Mouse (Mus musculus) heart, embryonic 11.5 days (tissue): ENCODE data around the gene Kirrel. TPM values are rescaled to one million over a fixed set of nuclear protein-coding genes. Genes with fewer than 3 reads are reported as not detected.
A peak's percentile ranks its signal among the peaks of the same experiment; 100 is the strongest.

ENCODE experiments used
- ATAC-seq: fragments of 200-750 bp; cut with Nextera tagmentation; replicated peaks from 2 replicates; pipeline ENCODE4 v1.8.0; 2017; ENCODE audit warnings: moderate library complexity; ENCODE audit not compliant: insufficient number of reproducible peaks, low FRiP score, low TSS enrichment
- H3K27ac ChIP-seq: fragments of 300-500 bp; sonication (generic); 2 replicates; pipeline ENCODE4 v1.5.1; 2014; ENCODE audit warnings: mild to moderate bottlenecking, low read depth, low read length
- H3K27me3 ChIP-seq: fragments of 300-500 bp; sonication (generic); 2 replicates; pipeline ENCODE4 v1.6.1; 2014; ENCODE audit warnings: mild to moderate bottlenecking, low read length, mixed read lengths; ENCODE audit not compliant: control insufficient read depth, insufficient read depth
- H3K36me3 ChIP-seq: fragments of 300-500 bp; sonication (generic); 2 replicates; pipeline ENCODE4 v1.6.1; 2014; ENCODE audit warnings: mild to moderate bottlenecking, low read length, moderate library complexity, mixed read lengths; ENCODE audit not compliant: control insufficient read depth, insufficient read depth
- H3K4me1 ChIP-seq: fragments of 300-500 bp; sonication (generic); 2 replicates; pipeline ENCODE4 v1.6.1; 2014; ENCODE audit warnings: low read length; ENCODE audit not compliant: control insufficient read depth, insufficient read depth
- H3K4me2 ChIP-seq: fragments of 300-500 bp; sonication (generic); 2 replicates; pipeline ENCODE4 v1.6.1; 2014; ENCODE audit warnings: mild to moderate bottlenecking, moderate library complexity
- H3K4me3 ChIP-seq: fragments of 300-500 bp; sonication (generic); 2 replicates; pipeline ENCODE4 v1.5.1; 2014; ENCODE audit warnings: low read depth, low read length
- H3K9ac ChIP-seq: fragments of 300-500 bp; sonication (generic); 2 replicates; pipeline ENCODE4 v1.6.1; 2014; ENCODE audit warnings: mild to moderate bottlenecking, low read depth, low read length, moderate library complexity
- H3K9me3 ChIP-seq: fragments of 300-500 bp; sonication (generic); replicated peaks from 2 replicates; pipeline ENCODE4 v1.6.1; 2016; ENCODE audit warnings: low read length; ENCODE audit not compliant: control insufficient read depth
- WGBS: fragments of 180-500 bp; shearing (Covaris S2); extraction: QIAGEN DNeasy Blood & Tissue Kit; methylation state at CpG from one replicate; pipeline ENCODE4 v1.1.7; 2014; ENCODE audit not compliant: insufficient replicate concordance; 5-methylcytosine and 5-hydroxymethylcytosine counted together
- polyA plus RNA-seq: library from polyadenylated mRNA; unstranded; fragments of >200 nt; fragmentation: Nextera tagmentation; extraction: Ambion mirVana; gene quantifications from 2 replicates; pipeline ENCODE4 v1.2.1, GENCODE M21; 2014

Kirrel gene
- polyA plus RNA-seq, 1 experiment from 2014 or later: 12.6 TPM

DNA sequence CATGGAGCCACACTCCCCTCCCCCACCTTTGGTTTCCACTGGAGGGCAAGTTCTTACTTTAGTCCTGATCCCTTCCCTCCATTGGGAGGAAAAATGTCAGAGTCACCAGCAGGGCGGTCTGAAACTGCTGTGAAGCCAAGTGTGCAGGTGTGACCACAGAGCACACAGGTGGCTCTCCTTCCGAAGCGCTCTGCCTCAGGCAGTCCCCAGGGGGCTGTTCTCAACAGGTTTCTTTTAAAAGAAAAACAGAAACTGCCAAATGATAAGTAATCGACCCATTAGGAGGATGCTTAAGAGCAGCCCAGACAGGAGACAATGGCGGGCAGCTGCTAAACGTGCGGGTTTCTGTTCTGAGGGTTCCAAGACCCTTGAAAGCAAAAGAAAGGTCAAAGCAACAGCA lies 37.8 kb downstream of the Kirrel start:
- WGBS: 55% methylated on average over 7 of the region's 7 CpGs
- H3K36me3 ChIP-seq: peaks cover 9% of the 10 kb centered on the region; the same call in 1 of the 2 replicates
- H3K4me2 ChIP-seq: no peak overlapping the region
- H3K27me3 ChIP-seq: no peaks in the 10 kb centered on the region
- no peak overlapping the region for H3K9ac ChIP-seq
- no peak overlapping the region for H3K4me3 ChIP-seq
- H3K27ac ChIP-seq: no peak overlapping the region
- no peak for ATAC-seq
- no peaks in the 10 kb centered on the region for H3K9me3 ChIP-seq
- H3K4me1 ChIP-seq: peaks cover 21% of the 10 kb centered on the region

- H3K9me3 ChIP-seq: no peaks in the 10 kb centered on the region
- H3K27ac ChIP-seq: no peak overlapping the region
- ATAC-seq: no peak
- no peak overlapping the region for H3K9ac ChIP-seq
- no peak overlapping the region for H3K4me2 ChIP-seq
- no peak overlapping the region for H3K4me3 ChIP-seq
- no peaks in the 10 kb centered on the region for H3K27me3 ChIP-seq
- peaks cover 6% of the 10 kb centered on the region for H3K36me3 ChIP-seq
- peaks cover 20% of the 10 kb centered on the region for H3K4me1 ChIP-seq
These were observed 39.6 kb downstream of the Kirrel start for GRCm38 (mm10) chr3:87134951-87135350.

- ATAC-seq: no peak
- no peak overlapping the region for H3K4me3 ChIP-seq
- WGBS: 45% methylated on average over 11 of the region's 11 CpGs
- H3K4me2 ChIP-seq: no peak overlapping the region
- peaks cover 20% of the 10 kb centered on the region for H3K4me1 ChIP-seq
- H3K9ac ChIP-seq: no peak overlapping the region
- H3K27me3 ChIP-seq: no peaks in the 10 kb centered on the region
- H3K36me3 ChIP-seq: peaks cover 4% of the 10 kb centered on the region; the same call in 1 of the 2 replicates
- H3K9me3 ChIP-seq: no peaks in the 10 kb centered on the region
- H3K27ac ChIP-seq: peak overlapping the region; percentile 1; the same call in 1 of the 2 replicates
These were observed 42.7 kb downstream of the Kirrel start for GRCm38 (mm10) chr3:87131694-87132347.

DNA sequence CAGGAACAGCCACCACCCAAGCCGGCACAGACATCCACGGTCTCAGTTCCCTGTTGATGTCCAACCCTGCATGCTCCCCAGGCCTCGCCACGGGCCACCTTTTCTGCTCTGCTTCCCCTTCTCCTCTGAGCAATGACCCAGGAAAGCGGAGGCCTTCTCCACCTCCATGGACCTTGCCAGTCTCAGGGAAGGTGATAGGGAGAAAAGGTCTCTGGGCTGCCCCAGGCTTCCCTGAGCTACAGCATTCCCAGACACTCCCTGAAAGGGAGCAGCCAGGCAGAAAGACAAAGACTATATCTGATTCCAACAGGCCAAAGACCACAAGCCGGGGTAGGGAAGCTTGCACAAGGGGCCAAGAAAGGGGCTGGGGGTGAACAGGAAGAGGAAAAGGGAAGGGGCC lies 43.6 kb downstream of the Kirrel start:
- WGBS: 77% methylated on average over 6 of the region's 6 CpGs
- H3K4me1 ChIP-seq: peaks cover 20% of the 10 kb centered on the region
- H3K36me3 ChIP-seq: no peaks in the 10 kb centered on the region; the same call in 1 of the 2 replicates
- no peak for ATAC-seq
- no peak overlapping the region for H3K4me2 ChIP-seq
- no peak overlapping the region for H3K9ac ChIP-seq
- H3K9me3 ChIP-seq: no peaks in the 10 kb centered on the region
- H3K27me3 ChIP-seq: no peaks in the 10 kb centered on the region
- 0 out of 2 replicates have a peak overlapping the region, but pooled peaks have one; percentile 1 for H3K27ac ChIP-seq
- no peak overlapping the region for H3K4me3 ChIP-seq

GRCm38 (mm10) chr3:87123795-87124194 lies 50.8 kb downstream of the Kirrel start:
- H3K27ac ChIP-seq: no peak overlapping the region
- H3K4me2 ChIP-seq: no peak overlapping the region
- no peaks in the 10 kb centered on the region for H3K27me3 ChIP-seq
- no peak for ATAC-seq
- H3K9me3 ChIP-seq: no peaks in the 10 kb centered on the region
- 77% methylated on average over 6 of the region's 6 CpGs for WGBS
- H3K4me1 ChIP-seq: peaks cover 10% of the 10 kb centered on the region
- H3K9ac ChIP-seq: no peak overlapping the region
- no peak overlapping the region for H3K4me3 ChIP-seq
- peaks cover 6% of the 10 kb centered on the region; the same call in 1 of the 2 replicates for H3K36me3 ChIP-seq

GRCm38 (mm10) chr3:87118214-87118613 lies 56.3 kb downstream of the Kirrel start:
- peaks cover 52% of the 10 kb centered on the region for H3K4me1 ChIP-seq
- no peak for ATAC-seq
- no peak overlapping the region for H3K4me3 ChIP-seq
- H3K4me2 ChIP-seq: no peak overlapping the region
- H3K36me3 ChIP-seq: peaks cover 3% of the 10 kb centered on the region; the same call in 1 of the 2 replicates
- no peaks in the 10 kb centered on the region for H3K27me3 ChIP-seq
- WGBS: 70% methylated on average over 9 of the region's 9 CpGs
- no peaks in the 10 kb centered on the region for H3K9me3 ChIP-seq
- H3K27ac ChIP-seq: peak overlapping the region; percentile 41; the same call in 1 of the 2 replicates
- no peak overlapping the region for H3K9ac ChIP-seq

GRCm38 (mm10) chr3:87117632-87118031 lies 56.9 kb downstream of the Kirrel start:
- no peaks in the 10 kb centered on the region for H3K27me3 ChIP-seq
- H3K9me3 ChIP-seq: no peaks in the 10 kb centered on the region
- no peak overlapping the region for H3K4me3 ChIP-seq
- peaks cover 2% of the 10 kb centered on the region; the same call in 1 of the 2 replicates for H3K36me3 ChIP-seq
- H3K4me1 ChIP-seq: peaks cover 55% of the 10 kb centered on the region
- H3K9ac ChIP-seq: no peak overlapping the region
- ATAC-seq: no peak
- H3K4me2 ChIP-seq: 0 out of 2 replicates have a peak overlapping the region, but pooled peaks have one; percentile 19
- 38% methylated on average over 12 of the region's 12 CpGs for WGBS
- no peak overlapping the region for H3K27ac ChIP-seq

- Histone ChIP-seq H3K9me3 (no peaks in the 10 kb centered on the region), H3K4me1 (peaks cover 53% of the 10 kb centered on the region), H3K27me3 (no peaks in the 10 kb centered on the region), H3K27ac (peak overlapping the region; percentile 22; the same call in 1 of the 2 replicates), H3K4me3 (no peak overlapping the region), H3K9ac (no peak overlapping the region), H3K4me2 (no peak overlapping the region), H3K36me3 (peaks cover 2% of the 10 kb centered on the region; the same call in 1 of the 2 replicates)
- WGBS: 65% methylated on average over 6 of the region's 6 CpGs
- ATAC-seq: no peak
These were observed 58.6 kb downstream of the Kirrel start for GRCm38 (mm10) chr3:87115726-87116540.
